Mouse (Mus musculus) ES-E14 (cell line): Measurements from ENCODE around the gene Cpt1a. TPM values are rescaled to one million over a fixed set of nuclear protein-coding genes. Genes with fewer than 3 reads are reported as not detected.

Experiments used
- DNase-seq: peaks from one replicate; pipeline ENCODE4 v3.0.0-alpha.2; 2013; ENCODE audit warnings: low read depth, low spot score
- H3K27ac ChIP-seq: 2 replicates; pipeline ENCODE4 v1.5.1; 2012; ENCODE audit warnings: low read depth, mild to moderate bottlenecking, low read length, moderate library complexity, mixed read lengths; ENCODE audit not compliant: poor library complexity, insufficient read depth, severe bottlenecking
- H3K36me3 ChIP-seq: 2 replicates; pipeline ENCODE4 v1.6.1; 2012; ENCODE audit warnings: mild to moderate bottlenecking, low read length, moderate library complexity, mixed read lengths; ENCODE audit not compliant: control insufficient read depth, poor library complexity, insufficient read depth, severe bottlenecking
- H3K4me1 ChIP-seq, 2 experiments: fragments of 150-350 bp in 1 of 2; sonication (generic) in 1 of 2; 2 replicates each; pipeline ENCODE4 v1.6.1; 2012; ENCODE audit warnings: low read length in 2 of 2, mild to moderate bottlenecking in 1 of 2, mixed read lengths in 1 of 2; ENCODE audit not compliant: control insufficient read depth in 2 of 2, insufficient read depth in 2 of 2, poor library complexity in 1 of 2
- H3K4me3 ChIP-seq, 2 experiments: fragments of 150-350 bp in 1 of 2; sonication (generic) in 1 of 2; 2 replicates each; pipeline ENCODE4 v1.5.1; 2012; ENCODE audit warnings: low read length in 2 of 2, low read depth in 1 of 2, mild to moderate bottlenecking in 1 of 2, mixed read lengths in 1 of 2; ENCODE audit not compliant: insufficient read depth in 1 of 2, poor library complexity in 1 of 2, severe bottlenecking in 1 of 2
- H3K9ac ChIP-seq: 2 replicates; pipeline ENCODE4 v1.6.1; 2012; ENCODE audit warnings: low read depth, mild to moderate bottlenecking, low read length, mixed read lengths; ENCODE audit not compliant: poor library complexity, insufficient read depth, severe bottlenecking
- H3K9me3 ChIP-seq: fragments of 150-350 bp; sonication (generic); 2 replicates; pipeline ENCODE4 v1.6.1; 2012; ENCODE audit warnings: low read depth, mild to moderate bottlenecking, low read length; ENCODE audit not compliant: control insufficient read depth, insufficient read depth
- CHD2 ChIP-seq: IDR thresholded peaks from 2 replicates; pipeline ENCODE4 v1.6.1; 2014; ENCODE audit warnings: mild to moderate bottlenecking, low read depth, low read length, inconsistent platforms
- HCFC1 ChIP-seq: IDR thresholded peaks from 2 replicates; pipeline ENCODE4 v1.6.1; 2012; ENCODE audit warnings: low read length, inconsistent platforms, borderline replicate concordance; ENCODE audit not compliant: insufficient read depth
- MAFK ChIP-seq: IDR thresholded peaks from 2 replicates; pipeline ENCODE4 v1.6.1; 2014; ENCODE audit warnings: mild to moderate bottlenecking, low read depth, low read length, inconsistent platforms; ENCODE audit not compliant: insufficient read depth
- ZC3H11A ChIP-seq: IDR thresholded peaks from 2 replicates; pipeline ENCODE4 v1.6.1; 2012; ENCODE audit warnings: low read depth, mild to moderate bottlenecking, inconsistent platforms, low read length, borderline replicate concordance
- ZNF384 ChIP-seq: IDR thresholded peaks from 2 replicates; pipeline ENCODE4 v1.6.1; 2012; ENCODE audit warnings: low read depth, low read length, inconsistent platforms
- in situ Hi-C, 2 experiments: fragments of 600-800 bp; cut with MboI; formaldehyde crosslinking; loops; one replicate each; pipeline ENCODE4 v1.15.1; 2025; ENCODE audit warnings: low sequenced_read_pairs in 2 of 2, inconsistent platforms in 1 of 2; ENCODE audit not compliant: unreplicated experiment in 2 of 2
- total RNA-seq: library from RNA; depleted of rRNA; stranded (reverse); fragments of 300-350 nt; gene quantifications from 2 replicates; pipeline ENCODE4 v1.2.3, GENCODE M21; 2012

Cpt1a gene
- total RNA-seq, 1 experiment = 15.7 TPM

DNA sequence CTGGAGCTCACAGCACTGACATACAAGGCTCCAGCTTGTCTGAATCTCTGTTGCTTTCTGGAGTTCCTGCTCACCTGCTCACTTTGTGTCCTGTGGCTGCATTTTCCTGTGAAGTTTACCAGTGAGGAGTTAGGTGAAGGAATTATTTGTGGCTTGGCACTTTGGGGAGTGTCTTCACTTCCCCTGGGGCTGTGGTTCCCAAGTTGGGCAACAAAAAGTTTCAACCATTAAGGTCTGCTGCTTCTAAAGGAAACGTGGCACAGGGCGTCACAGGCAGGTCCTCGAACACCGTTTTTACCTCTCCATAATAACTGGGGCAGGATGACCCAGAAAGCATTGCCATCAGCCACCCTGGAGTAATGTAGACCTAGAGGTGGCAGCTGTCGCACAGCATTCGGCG lies 79.4 kb downstream of the Cpt1a start:
- Histone ChIP-seq H3K4me3 (no peak overlapping the region), H3K9me3 (no peaks in the 10 kb centered on the region), H3K36me3 (no peaks in the 10 kb centered on the region; the same call in 1 of the 2 replicates), H3K9ac (no peak overlapping the region), H3K4me1 (no peaks in the 10 kb centered on the region), H3K27ac (no peak overlapping the region)
- DNase-seq = no peak
- in situ Hi-C loops = no loop called here
- TF ChIP-seq ZC3H11A (no peak), MAFK (no peak), ZNF384 (no peak), HCFC1 (no peak), CHD2 (no peak)

DNA sequence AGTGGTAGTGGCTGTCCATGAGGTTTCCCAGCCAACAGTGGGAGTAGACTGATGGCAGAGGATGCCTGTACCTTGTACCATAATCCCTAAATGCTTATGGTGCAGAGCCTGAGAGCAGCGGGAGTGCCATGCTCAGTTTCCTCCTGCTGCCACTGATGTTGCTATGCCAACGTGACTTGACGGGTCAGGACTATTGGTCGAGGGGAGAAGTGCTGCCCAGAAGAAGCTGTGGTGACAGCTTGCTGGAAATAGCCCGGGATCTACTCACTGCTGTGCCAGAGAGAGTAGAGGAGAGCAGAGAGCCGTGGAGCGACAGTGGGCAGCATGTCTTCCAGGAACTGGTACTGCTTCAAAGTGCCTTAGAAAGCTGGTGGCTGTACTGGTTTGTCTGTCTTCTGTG lies 79.8 kb downstream of the Cpt1a start:
- H3K9ac ChIP-seq = no peak overlapping the region
- no peaks in the 10 kb centered on the region for H3K9me3 ChIP-seq
- in situ Hi-C loops = no loop called here
- TF ChIP-seq ZC3H11A (no peak), HCFC1 (no peak), MAFK (no peak)
- no peak overlapping the region for H3K4me3 ChIP-seq
- no peak for DNase-seq
- no peaks in the 10 kb centered on the region; the same call in 1 of the 2 replicates for H3K36me3 ChIP-seq
- no peaks in the 10 kb centered on the region for H3K4me1 ChIP-seq
- H3K27ac ChIP-seq = no peak overlapping the region

DNA sequence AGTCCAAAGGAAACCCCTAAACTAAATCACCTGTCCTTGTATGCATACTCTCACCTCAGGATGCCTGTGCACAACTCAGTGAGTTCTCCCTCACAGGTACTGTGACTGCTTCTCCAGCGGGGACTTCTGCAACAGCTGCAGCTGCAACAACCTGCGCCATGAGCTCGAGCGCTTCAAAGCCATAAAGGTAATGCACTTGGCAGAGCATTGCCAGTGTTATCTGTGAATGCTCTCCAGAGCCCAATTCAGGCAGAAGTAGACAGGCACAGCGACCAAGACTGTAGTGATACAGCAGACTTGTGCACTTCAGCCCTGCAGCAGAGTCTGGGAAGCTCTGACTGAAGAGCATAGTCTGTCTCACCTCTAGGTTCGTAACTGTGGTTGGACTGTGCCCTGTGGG lies 80.3 kb downstream of the Cpt1a start:
- Histone ChIP-seq H3K27ac (no peak overlapping the region), H3K9ac (no peak overlapping the region), H3K9me3 (no peaks in the 10 kb centered on the region), H3K4me3 (no peak overlapping the region), H3K4me1 (no peaks in the 10 kb centered on the region), H3K36me3 (no peaks in the 10 kb centered on the region; the same call in 1 of the 2 replicates)
- no peak for TF ChIP-seq ZC3H11A
- TF ChIP-seq MAFK = no peak
- no peak for TF ChIP-seq ZNF384
- TF ChIP-seq CHD2 = no peak
- in situ Hi-C loops = no loop called here
- DNase-seq = no peak

DNA sequence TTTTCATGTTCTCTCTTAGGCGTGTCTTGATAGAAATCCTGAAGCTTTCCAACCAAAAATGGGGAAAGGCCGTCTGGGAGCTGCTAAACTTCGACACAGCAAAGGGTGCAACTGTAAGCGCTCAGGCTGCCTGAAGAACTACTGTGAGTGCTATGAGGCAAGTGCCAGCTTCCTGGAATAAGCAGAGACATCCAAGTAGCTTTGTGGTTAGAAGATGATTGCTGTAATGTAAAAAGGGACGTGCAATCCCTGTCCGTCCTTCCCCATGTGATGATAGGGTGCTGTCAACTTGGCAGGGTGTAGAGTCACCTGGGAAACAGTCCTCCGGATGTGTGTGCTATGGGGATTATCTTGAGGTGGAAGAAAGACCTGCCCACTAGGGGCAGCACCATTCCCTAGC lies 81.9 kb downstream of the Cpt1a start:
- Histone ChIP-seq H3K9ac (no peak overlapping the region), H3K4me3 (no peak overlapping the region), H3K36me3 (no peaks in the 10 kb centered on the region; the same call in 1 of the 2 replicates), H3K27ac (no peak overlapping the region), H3K9me3 (no peaks in the 10 kb centered on the region), H3K4me1 (no peaks in the 10 kb centered on the region)
- no peak for TF ChIP-seq ZNF384
- no peak for TF ChIP-seq HCFC1
- in situ Hi-C loops = no loop called here
- DNase-seq = no peak

DNA sequence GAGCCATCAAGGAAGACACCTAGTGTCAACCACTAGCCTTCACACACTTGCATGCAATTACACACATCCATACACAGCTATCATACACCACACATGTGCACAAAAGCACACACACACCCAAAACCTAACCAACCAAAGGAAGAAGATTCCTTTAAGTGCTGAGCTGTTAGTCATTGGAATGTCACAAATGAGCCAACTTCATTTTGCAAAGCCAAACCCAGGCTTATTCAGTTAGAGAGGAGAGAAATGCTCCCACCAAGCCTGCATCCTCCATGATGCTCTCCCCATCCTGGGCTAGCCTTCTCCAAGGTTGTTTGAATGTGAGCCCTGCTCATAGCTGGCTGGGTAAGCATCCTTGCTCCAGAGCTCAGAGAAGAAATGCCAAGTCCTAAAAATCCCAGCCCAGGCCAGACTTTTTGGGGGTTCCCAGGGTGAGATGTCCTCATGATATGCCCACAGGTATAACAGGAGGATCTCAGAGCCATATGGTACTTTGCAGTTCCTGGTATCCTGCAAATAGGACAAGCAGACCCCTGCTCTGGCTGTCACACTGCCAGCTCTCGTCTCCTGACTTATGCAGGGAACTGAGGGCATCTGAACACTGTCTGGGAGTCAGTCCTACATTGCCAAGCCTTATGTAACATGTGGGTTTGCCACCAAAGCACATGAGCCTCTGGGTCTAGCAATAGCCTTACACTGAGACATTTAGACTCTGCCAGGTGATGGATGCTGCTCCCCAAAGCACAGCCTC lies 83.6 kb downstream of the Cpt1a start:
- TF ChIP-seq MAFK (no peak), ZNF384 (no peak), ZC3H11A (no peak), HCFC1 (no peak), CHD2 (no peak)
- no peak overlapping the region for H3K27ac ChIP-seq
- no peaks in the 10 kb centered on the region for H3K9me3 ChIP-seq
- DNase-seq = no peak
- H3K36me3 ChIP-seq = no peaks in the 10 kb centered on the region; the same call in 1 of the 2 replicates
- H3K9ac ChIP-seq = no peak overlapping the region
- in situ Hi-C loops = no loop called here
- H3K4me1 ChIP-seq = no peaks in the 10 kb centered on the region
- no peak overlapping the region for H3K4me3 ChIP-seq
